Mouse (Mus musculus) c-Kit-negative CD71-positive TER-119-positive erythroid progenitor cells, embryonic 14.5 days (primary cell): ENCODE measurements around the gene Ccr7.

ENCODE experiments used
- DNase-seq: peaks from one replicate; pipeline ENCODE4 v3.0.0-alpha.2; 2013; ENCODE audit warnings: low read depth, low spot score

Gene Ccr7

DNA sequence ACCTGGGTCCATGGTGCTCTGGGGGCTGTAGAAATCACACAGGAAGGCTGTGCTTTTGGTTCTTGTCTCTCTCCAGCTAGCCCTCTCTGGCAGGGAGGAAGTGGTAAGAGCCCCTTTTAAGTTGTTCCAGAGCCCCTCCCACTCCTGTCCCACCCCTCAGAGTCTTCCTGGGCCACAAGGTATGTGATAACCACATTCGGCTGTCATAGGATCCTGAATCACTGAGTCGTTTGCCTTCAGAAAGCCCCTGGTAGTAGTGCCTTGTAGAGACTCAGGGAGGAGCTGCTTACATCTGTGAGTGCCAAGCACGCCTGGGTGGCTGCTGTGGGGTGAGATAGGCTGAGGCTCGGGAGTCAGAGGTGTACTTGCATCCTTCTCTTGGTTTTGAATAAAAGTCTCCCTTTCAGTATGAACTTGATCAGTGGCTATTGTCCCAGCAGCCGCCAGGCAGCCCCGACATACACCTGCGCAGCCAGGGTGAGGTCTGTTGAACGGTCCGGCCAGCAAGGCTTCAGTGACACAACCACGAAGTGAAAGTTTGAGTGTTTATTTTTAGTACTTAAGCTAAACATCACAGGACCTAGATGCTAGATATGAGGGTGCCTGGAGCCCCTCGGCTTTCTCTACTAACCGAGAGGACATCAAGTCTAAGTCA is at the start of gene Ccr7:
TSS of gene Ccr7 (minus strand) at position 91 of the 655 bp plus-strand sequence.
- no peak for DNase-seq

DNA sequence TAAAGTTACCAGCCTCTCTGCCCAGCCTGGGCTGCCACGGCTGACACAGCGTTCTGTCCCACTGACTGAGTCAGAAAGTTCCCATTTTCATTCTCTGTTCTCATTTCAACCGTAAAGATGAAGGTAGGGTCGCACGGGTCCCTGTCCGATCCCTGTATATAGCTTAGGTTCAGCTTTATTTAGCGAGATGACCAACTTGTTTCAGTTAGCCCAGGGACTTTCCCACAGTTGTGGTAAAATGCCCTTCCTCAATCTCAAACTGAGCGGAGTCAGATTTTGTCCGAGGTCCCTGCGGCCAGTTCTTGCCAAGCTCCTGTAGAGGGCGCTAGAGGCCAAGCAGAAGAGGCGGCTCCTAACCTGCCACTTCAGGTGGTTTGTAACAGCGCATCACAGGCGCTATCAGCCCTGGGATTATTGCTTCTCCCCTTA is 34.3 kb upstream of the Ccr7 start:
- DNase-seq: peak; percentile 15

DNA sequence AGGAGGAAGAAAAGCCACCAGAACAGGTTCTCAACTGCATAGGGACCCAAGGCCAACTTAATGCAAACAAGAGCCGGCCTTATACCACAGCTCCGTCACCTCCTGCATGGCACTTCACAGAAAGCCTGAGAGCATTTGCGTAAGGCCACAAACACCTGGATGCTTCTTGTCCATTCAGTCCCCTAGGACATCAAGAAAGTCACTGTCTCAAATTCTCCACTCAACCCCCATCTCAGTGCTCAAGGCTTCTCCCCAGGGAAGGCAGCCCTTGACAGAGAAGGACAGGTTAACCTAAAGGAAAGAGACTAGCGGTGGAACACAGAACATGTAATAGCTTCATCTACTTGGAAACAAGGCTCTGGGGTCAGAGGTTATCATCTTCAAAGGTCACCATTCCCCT is 32.5 kb upstream of the Ccr7 start:
- DNase-seq: no peak

DNA sequence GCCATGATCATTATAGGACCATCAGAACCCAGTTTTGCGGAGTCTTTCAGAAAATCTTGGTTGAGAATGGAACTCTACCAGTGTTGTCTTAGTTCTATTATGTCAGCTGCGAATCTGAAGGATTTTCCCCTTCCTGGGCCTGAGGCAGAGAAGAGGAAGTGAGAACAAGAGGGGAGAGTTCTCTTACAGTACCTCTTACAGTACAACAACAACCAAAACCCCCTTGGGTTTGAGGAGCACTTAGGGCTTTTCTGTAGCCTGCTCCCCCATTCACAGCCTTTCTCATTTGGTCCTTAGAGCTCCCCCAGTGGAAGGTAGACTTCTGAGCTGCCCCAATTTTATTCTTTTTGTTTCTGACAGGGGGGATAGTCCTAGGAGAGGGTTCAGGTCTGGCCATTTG is 32.0 kb upstream of the Ccr7 start:
- DNase-seq: no peak

DNA sequence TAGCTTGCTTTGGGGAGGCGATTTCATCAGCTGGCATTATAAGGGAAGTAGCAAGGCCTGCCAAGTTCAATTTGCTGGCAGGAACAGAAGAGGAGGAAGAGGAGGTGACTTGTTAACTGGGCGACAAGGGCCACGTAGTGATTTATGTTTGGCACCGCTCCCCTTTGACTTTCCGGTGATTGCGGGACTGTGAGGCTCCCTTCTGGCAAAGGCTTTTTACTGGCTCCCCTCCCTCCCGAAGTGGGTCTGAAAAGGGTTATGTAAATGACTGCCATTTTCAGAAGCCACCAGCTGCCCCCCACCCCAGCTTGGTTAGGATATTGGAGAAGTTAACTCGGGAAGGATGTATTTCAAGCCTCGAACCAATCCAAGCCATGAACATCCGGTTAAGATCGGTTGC is 27.7 kb upstream of the Ccr7 start:
- DNase-seq: no peak

DNA sequence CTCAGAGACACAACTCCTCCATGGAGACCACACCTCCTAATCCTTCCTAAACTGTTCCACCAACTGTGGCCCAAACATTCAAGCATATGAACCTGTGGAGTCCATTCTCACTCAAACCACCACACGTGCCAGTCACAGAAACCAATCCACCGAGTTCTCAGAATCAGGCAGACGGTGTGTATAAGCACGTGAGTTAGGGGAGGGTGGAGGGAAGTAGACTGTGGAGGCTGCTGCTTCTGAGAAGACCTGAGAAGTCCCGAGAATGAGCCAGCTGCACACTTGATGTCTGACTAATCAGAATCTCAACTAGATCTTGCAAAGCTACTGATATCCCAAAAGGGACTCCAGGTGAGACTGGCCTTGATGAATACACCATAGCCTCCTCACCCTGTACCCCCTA is 25.2 kb upstream of the Ccr7 start:
- no peak for DNase-seq

DNA sequence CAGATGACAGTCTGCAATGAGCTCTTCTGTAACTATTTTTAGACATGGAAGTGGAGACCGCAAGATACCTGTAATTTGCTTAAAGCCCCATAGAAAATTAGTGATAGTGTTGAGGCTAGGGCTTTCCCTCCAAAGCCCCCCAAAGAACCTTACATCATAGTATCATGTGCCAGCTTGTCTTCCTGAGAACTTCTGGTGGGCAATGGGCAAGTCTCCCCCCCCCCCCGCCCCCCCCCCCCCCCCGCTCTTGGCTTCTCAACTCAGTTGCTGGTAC is 23.0 kb upstream of the Ccr7 start:
- DNase-seq: no peak

DNA sequence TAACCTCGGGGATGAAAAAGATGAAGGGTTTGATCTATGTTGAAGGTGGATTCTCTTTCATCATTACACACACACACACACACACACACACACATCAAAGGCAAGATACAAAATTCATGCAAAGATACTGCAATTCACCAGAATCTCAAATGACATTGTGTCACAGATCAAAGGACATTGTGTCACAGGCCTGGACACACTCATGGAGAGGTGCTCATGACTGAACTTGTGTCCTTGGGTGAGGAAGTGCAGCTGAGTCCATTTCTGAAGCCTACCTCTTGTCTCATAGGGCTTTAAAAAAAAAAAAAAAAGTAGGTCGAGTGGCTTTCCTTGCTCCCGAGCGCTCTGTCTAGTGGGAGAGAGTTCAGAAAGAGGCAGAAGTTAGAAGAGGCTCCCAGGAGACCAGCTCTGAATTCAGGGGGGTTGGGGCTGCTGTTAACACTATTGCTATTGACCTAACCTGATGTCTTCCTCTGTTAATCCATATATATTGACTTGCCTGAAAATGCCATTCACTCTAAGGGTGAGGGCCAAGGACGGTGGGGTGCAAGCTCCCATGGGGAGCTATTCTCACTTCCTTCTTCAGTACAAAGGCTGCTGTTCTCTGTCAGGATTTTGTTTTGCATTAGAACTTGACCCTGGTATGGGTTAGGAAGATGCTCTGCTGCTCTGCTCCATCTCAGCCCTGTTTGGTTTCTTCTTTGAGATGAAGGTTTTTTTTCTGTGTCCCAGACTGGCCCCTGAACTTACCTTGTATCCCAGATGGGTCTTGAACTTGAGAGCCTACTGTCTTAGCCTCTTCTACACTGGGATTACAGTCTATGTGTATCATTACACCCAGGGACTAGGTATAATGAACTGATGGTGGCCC is 22.4 kb upstream of the Ccr7 start:
- DNase-seq: no peak

DNA sequence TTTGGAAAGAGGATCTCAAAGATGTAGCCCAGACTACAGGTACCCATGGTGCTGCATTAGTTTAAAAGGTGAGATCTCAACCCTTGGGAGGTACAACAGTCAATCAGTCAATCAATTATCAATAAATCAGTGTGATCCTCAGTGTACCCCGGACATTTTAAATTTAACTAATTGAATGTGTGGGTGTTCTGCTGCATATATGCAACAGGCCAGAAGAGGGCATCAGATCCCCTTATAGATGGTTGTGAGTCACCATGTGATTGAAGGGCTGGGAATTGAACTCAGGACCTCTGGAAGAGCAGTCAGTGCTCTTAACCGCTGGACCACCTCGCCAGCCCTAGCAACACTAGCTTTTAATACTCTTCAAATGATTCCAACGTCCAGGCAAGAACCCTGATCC is 17.1 kb upstream of the Ccr7 start:
- no peak for DNase-seq

DNA sequence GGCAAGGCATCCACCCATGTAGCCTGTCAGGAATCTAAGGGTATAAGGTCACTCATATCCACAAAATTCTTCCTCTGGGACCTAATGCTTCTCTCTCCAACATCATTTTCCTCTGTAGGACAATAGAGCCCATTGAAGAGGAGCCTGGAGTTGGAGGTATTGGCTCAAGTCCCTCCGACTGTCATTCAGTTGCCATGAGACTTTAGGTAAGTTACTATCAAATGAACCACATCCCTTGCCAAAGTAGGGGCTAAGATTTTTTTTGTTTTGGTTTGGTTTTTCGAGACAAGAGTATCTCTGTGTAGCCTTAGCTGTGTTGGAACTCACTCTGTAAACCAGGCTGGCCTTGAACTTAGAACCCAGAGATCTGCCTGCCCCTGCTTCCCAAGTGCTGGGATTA is 16.6 kb upstream of the Ccr7 start:
- no peak for DNase-seq

DNA sequence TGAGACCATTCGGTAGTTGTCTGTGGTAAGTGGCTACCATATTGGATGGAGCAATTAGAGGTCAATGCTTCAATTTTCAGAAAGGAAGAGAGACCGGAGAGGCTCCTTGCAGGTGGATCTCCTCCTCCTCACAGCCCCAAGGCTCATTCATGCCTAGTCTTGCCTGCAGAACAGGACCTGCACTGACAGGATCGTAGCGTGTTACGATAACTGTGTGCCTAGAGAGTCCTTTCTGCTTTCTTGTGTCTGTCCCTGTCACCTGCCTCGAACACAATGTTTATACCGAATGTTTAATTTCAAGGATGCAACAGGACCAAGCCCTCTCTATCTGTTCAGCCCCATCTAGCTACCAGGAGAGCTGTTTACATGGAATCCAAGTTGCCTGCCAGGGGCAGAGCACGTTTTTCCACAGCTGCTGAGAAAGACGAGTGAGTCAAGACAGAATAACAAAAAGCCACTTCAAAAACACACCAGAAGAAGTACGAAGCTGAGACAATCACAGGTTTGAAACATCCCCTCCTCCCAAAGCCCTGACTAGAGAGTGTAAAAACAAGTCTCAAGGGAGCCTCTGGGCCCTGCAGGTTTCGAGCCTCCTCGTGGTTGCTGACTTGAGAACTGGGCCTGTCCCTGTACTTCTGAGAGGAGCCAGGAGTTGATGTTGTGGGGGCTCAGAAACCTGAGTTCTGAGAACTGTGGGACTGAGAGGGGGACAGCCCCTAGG is 15.8 kb upstream of the Ccr7 start:
- no peak for DNase-seq

DNA sequence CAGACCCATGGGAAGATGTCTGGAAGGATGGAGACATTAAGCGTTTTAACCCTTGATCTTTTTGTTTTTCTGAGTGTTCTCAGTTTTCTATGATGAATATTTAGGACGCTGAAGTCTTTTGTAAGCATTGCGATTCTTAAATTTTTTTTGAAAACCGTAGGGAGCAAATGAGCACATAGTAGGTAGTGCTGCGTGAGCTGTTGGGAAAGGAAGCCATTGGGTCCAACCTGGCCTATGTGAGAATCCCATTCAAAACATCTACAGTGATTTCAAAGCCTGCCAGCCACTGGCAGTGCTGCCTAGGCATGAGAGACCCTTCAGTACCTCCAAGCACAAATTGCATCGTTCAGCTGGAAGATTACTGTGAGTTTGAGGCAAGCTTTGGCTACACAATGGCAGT is 15.1 kb upstream of the Ccr7 start:
- DNase-seq: no peak

DNA sequence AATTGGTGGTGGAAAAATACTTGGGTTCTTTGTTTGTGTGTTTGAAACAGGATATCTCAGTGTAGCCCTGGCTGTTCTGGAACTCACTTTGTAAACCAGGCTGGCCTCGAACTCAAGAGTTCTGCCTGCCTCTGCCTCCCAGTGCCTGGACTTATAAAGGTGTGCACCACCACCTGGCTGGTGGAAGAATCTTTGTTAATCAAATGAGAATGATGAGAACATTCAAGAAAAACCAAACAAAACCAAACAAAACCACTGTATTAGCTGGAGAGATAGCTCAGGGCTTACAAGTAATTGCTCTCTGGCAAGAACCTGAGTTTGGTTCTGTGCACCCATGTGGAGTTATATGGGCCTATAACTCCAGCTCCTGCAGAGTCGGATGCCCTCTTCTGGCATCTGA is 14.6 kb upstream of the Ccr7 start:
- DNase-seq: no peak

DNA sequence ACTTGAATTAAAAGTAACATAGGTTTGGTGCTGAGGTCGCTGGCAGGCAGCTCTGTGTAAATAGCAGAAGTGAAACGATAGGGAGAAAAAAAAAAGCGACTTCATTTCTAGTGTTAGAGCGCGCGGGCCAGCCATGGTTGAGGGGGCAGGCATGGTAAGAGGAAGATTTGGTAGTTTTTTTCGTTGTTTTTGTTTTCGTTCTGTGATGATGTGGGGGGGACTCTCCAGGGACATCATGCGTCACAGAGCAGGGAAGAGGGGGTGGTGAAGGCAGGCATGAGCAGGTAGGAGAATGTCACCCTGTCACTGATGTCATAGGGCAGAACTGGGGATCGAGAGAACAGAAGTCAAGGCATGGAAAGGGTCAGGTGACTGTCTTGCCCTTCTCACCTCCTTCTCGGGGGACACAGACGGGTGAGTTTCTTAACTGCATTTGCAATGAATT is 13.2 kb upstream of the Ccr7 start:
- DNase-seq: no peak

DNA sequence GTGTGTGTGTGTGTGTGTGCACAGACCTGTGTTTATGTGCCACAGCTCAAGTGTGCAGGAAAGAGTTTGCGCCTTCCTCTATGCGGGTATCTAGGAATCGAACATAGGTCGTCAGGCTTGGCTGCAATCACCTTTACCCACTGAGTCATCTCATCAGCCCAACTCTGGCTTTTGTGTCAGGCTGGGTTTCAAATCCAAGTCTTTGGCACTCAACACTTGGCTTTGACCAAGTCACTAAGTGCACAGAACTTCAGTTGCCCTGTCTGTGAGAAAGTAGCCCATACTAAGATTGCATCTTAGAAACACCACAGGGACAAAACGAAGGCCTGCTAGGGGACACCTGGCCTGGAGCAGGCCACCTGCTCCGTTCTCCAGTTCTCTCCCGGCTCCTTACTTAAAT is 12.7 kb upstream of the Ccr7 start:
- DNase-seq: no peak

DNA sequence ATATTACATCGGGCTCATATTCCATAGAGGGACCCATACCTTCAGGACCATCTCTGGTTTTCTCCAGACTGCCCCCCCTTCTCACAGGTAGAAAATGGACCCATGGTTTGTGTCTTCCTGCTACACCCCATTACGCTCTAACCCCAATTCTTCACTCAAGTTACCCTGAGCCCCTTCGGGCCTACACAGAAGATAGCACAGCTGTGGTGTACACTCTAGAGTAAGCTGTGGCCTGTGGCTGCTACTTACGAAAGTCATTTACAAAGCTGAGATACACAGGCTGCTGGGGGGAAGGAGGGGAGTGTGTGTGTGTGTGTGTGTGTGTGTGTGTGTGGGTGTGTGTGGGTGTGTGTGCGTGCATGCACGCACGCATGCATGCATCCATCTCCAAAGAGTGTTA is 11.4 kb upstream of the Ccr7 start:
- no peak for DNase-seq

DNA sequence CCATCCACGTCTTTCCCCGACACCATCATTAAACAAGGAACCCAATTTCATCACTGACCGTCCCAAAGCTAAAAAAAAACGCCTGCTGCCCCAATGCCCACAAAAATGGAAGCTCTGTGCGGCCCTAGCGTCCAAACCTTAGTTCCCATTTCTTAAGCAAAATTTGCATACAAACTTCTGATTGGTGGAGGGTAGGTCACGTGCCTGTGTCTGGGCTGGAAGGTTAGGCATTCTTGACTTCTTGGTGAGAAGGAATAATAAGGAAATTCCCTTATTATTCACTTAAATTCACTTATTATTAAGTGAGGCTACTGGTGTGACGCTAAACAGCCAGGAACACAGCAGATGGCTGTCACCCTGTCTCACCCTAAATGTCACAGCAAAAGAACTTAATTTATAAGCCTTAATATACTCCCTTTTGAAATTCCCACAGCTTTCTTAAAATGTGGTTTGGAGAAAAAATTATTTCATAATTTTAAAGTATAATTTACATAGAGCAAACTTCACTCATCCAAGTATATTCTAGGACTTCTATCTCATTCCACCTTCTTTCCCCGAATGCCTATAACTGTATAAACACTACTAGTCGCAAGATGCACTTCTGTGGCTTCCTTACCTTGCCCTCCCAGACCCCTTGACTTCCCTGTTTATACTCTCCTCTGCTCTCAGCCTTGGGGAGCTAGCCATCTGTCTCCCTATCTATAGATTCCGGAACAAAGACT is 10.3 kb upstream of the Ccr7 start:
- no peak for DNase-seq

DNA sequence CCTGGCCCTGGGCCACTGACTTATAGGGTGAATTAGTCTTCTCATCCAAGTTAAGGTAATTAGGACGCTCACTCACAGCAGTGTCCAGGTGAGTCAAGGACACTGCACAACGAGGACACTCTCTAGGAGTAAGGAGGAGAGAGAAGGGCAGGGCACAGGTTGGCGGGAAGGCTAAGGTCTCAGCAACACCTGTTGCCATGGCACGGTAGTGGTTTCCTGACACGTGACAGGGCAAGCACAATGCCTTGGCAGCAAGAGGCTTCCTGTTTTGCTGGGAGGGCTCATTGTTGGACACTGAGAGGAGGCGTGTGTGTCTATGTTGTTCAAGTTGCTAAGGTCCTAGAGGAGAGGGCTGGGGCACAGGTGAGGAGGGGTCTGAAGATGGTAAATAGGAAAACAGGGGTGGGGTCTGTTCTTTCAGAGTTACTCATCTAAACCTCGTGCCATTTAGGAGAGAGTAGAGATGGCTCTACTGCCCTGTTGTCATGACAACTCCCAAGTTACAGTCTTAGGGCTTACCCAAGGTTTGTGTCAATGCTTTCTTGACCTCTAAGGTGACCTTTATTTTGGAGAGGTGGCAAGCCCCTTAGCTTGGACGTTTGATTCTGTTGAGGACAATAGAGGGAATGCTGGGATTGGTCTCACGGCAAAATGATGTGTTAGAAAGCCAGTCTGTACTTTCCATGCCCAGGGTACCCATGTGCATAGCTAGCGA is 8.3 kb upstream of the Ccr7 start:
- no peak for DNase-seq

DNA sequence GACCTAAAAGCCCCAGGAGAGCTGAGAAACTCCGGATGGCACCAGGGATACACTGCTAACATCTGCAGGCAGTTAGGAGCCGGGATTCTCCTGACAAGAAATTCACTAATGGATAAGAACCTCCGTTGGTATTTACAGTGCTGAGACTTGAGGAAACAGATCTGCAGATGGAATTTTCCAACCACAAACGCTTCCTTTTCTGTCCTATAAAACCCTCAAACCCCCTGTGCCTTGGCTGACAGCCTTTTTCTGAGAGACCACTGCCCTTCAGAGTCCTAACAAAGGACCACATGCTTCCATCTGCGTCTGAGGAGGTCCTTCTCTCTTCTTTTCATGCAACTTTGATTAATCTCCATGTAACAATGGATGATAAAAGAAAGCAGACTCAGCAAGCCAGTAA is 6.8 kb upstream of the Ccr7 start:
- DNase-seq: no peak

DNA sequence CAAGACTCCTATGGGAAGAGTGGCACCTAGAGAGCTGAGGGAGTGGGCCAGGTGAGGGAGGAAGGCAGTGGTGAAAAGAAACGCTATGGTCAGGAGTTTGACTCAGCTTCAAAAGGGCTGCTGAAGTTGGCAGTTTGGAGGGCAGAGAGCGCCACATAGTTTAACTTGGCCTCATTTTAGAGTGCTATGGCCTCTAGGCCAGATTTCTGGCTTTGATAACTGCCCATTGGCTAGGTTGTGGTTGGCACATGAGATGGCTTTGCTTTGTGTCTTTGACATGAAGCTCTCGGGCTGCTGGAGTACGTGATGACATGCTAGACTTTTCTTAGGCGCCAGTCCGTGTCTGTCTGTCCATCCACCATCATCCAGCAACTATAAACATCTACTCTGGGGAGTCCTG is 5.4 kb upstream of the Ccr7 start:
- no peak for DNase-seq

DNA sequence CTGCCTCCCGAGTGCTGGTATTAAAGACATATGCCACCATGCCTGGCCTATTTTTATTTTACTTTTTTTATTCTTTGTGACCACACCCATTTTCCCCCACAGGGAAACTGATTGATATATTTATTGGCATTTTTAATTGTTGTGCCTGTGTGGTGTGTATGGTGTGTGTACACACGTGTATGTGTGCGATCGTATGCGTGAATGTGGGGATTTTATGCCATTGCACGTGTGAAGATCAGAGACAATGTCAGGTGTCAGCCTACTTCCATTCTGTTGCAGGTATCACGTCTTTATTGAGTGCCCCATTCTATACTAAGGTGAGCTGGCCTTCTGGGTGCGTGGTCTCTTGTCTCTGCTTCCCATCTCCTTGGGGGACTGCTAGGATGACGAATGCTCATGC is 940 bp upstream of the Ccr7 start:
- no peak for DNase-seq
